Mouse (Mus musculus) small intestine, adult 2 months (tissue): ENCODE results near the gene Fcgr2b.
"Not testable (repeated sequence)": the region's sequence is repeated elsewhere in the genome, so short reads cannot be mapped to it uniquely, and the experiment has no call there.

Experiments used
- CTCF ChIP-seq: fragments of 200-500 bp; IDR thresholded peaks from 2 replicates; pipeline ENCODE4 v1.5.1; 2012; ENCODE audit warnings: low read depth, mild to moderate bottlenecking, control low read depth, inconsistent platforms, low read length, moderate library complexity, mixed read lengths; ENCODE audit not compliant: insufficient replicate concordance, insufficient read length; ENCODE audit errors: extremely low read depth
- POLR2A ChIP-seq: fragments of 200-500 bp; IDR thresholded peaks from 2 replicates; pipeline ENCODE4 v1.6.1; 2012; ENCODE audit warnings: low read depth, mild to moderate bottlenecking, control low read depth, inconsistent platforms, low read length, moderate library complexity

DNA sequence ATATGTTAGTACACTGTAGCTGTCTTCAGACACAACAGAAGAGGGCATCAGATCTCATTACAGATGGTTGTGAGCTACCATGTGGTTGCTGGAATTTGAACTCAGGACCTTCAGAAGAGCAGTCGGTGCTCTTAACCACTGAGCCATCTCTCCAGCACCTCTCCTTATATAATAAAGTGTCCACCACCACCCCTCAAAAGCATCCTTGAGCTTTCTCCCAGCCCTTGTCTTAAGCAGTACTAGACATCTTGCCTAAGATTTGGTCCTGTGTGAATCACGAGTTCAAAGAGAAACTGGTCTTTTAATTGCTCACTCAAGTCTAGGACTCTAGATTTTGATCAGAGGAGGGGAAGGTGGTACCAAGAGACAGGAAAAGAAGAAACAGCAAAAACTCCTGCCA lies 997 bp downstream of the Fcgr2b start:
- TF ChIP-seq CTCF, POLR2A: not testable (repeated sequence)
